Mouse (Mus musculus) naive thymus-derived CD4-positive, alpha-beta T cell, adult 2 months (primary cell): ENCODE results near the gene 4930449I24Rik.
"Not testable (repeated sequence)": the region's sequence is repeated elsewhere in the genome, so short reads cannot be mapped to it uniquely, and the experiment has no call there.

Experiments used
- DNase-seq: peaks from one replicate; pipeline ENCODE4 v3.0.0-alpha.2; 2011; ENCODE audit warnings: low read depth

The 4930449I24Rik gene

GRCm38 (mm10) chr5:146502099-146502498, at the start of gene 4930449I24Rik:
4930449I24Rik (plus strand) TSS chr5:146502399.
- not testable (repeated sequence) for DNase-seq

DNA sequence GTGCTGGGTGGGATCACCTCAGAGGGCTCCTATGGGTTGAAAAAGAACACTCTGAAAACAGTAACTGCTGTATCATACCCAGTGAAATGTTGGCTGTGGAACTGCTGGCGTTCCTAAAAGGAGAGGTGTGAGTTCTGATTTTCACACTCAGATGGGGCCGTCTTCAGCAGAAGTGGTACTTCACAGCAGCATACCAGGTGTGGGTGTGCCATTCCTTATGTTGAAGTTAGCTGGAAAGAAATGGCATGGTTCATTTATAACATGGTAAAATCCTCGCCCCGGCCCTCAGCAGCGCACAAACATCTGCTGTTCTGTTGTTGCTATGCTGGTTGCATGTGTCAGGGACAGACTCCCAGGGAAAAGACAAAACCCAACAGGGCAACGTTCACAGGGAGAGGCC, 48.6 kb upstream of the 4930449I24Rik start:
- no peak for DNase-seq

DNA sequence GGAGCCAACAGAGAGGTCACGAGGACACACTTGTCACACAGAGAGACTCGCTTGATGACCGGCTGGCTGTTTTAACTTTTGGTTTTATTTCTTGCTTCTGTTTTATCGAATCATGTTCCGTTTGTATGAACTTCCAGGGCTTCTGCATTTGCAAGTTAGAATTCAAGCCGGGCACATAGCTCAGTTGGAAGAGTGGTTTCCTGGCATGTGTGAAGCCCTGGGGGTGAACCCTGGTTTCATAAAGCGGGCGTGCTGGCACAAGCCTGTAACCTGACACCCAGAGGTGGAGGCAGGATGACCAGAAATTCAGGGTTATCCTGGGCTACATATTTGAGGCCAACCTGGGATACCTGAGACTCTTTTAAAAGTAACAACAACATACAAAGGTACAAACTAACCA, 40.6 kb upstream of the 4930449I24Rik start:
- no peak for DNase-seq

GRCm38 (mm10) chr5:146466663-146467062, 35.5 kb upstream of the 4930449I24Rik start:
- DNase-seq: no peak

GRCm38 (mm10) chr5:146468311-146468710, 33.9 kb upstream of the 4930449I24Rik start:
- no peak for DNase-seq

DNA sequence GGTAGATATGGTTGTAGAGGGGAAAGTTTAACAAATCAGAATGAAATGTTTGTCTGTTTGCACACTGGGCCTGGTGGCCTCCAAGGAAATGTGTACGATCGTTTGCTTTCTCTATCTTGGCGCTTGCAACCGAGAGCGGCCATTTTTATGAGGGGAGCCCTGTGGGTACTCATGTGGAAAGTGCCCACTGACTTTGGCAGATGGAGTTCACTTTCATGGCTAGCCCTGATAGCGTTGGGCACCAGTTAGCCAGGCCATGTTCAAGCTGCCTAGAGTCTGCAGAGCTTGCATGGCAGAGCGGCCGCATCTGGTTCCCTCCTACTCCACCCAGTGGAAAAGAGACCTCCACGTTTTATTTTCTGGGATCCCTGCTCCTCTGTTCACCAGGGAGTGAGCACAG, 31.4 kb upstream of the 4930449I24Rik start:
- no peak for DNase-seq

GRCm38 (mm10) chr5:146471311-146471710, 30.9 kb upstream of the 4930449I24Rik start:
- no peak for DNase-seq

DNA sequence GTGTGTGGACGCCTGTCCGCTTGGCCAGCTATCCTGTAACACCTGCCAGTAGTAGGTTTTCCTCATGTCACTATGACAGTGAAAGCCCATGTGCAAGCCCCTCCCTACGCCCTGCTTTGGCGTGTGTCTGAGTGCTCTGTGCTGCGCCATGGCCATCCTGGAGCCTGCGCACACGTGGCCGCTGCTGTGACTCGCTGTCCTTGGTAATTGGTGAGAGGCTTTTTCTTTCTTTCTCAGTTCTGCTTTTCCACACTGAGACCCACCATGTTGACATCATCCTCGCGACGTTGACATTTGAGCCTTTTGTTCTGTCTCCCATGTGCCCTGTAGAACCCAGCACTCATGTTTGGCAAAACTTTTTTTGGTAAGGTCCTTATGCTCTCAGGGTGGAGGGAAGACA, 30.4 kb upstream of the 4930449I24Rik start:
- DNase-seq: no peak

GRCm38 (mm10) chr5:146479564-146479963, 22.6 kb upstream of the 4930449I24Rik start:
- DNase-seq: peak; percentile 1

- not testable (repeated sequence) for DNase-seq
Measured at GRCm38 (mm10) chr5:146481665-146482064, 20.5 kb upstream of the 4930449I24Rik start, which contains the start of gene Gm6408. Gm6408 (plus strand) TSS chr5:146481965.

DNA sequence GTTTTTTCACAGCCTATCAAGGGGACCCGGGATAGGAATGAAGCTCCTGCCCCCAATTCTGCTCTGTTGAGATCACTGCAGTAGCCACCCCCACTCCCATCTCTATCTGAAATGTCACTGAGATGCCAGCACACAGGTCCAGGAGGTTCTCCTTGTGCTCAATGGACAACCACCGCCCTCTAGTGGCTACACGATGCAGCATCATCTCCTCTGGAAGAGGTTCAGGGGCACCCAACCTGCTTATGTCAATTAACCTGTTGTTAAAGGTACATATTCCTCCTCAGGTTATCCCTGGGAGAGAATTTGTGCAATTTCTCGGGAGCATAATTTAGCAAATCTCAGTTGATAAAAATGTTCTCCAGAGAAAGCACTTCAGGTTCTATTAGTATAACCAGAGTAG, 13.2 kb upstream of the 4930449I24Rik start:
- DNase-seq: not testable (repeated sequence)

- DNase-seq: not testable (repeated sequence)
Measured at GRCm38 (mm10) chr5:146491063-146491462, 11.1 kb upstream of the 4930449I24Rik start, which contains the start of gene Gm6370. Gm6370 (plus strand) TSS chr5:146491363.

GRCm38 (mm10) chr5:146513823-146514222, 11.6 kb downstream of the 4930449I24Rik start, which contains the start of gene Gm3402:
Gm3402 (plus strand) TSS chr5:146514123.
- DNase-seq: not testable (repeated sequence)

DNA sequence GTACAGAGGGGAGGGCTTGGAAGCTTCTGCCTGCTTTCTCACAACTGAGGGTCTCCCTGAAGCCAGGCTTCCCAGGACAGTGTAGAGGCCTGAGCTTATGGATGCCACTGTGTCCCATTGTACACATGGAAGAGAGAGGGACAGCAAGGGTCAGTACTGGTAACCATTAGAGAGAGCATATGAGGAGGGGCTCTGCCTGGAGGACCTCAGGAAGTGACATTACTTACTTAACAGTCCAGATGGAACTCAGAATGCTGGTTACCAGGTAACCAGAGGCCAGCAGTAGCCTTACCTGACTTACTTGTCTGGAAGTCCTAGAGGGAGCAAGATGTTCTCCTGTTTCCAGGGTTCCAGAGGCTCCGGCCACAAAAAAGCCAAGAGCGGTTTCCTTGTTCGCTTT, 23.3 kb downstream of the 4930449I24Rik start, which contains the start of gene Gm3404:
Gm3404 (plus strand) TSS at position 301 of the 400 bp plus-strand sequence.
- DNase-seq: not testable (repeated sequence)

GRCm38 (mm10) chr5:146537347-146537746, 35.1 kb downstream of the 4930449I24Rik start, which contains the start of gene Gm3409:
Gm3409 (plus strand) TSS chr5:146537647.
- DNase-seq: not testable (repeated sequence)
